Mouse (Mus musculus) ES-Bruce4 (cell line): ENCODE results near the gene Rcc2.

ENCODE experiments used
- CTCF ChIP-seq: IDR thresholded peaks from one replicate; pipeline ENCODE4 v1.8.1; 2011; ENCODE audit warnings: low read depth, low read length
- POLR2A ChIP-seq: IDR thresholded peaks from one replicate; pipeline ENCODE4 v1.8.1; 2011; ENCODE audit warnings: low read length; ENCODE audit not compliant: insufficient read depth

DNA sequence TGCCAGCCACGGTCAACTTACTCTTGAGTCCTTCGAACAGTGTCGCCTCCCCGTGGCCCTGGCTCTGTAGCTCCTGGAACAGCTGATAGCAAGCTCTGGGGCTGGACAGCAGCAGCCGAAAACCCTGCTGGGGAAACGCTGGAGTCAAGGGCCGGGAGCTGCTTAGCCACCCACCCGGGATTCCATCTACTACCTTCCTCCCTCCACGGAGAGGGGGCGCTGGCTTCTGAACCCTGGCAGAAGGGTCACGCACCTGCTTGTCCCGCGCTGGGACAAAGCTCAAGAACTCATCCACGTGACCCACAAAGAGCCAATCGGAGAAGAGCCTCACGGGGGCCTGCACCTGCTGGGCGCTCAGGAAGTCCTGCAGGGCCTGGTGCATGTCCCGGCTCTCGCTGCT is 50.0 kb downstream of the Rcc2 start:
- TF ChIP-seq POLR2A (no peak), CTCF (no peak)
